Mouse (Mus musculus) liver, embryonic 18 days (tissue): ENCODE results near the gene Ascc3. TPM values are rescaled to one million over a fixed set of nuclear protein-coding genes. Genes with fewer than 3 reads are reported as not detected.

ENCODE experiments used
- polyA plus RNA-seq: library from polyadenylated mRNA; depleted of rRNA; stranded (reverse); fragments of >200 nt; gene quantifications from 2 replicates; pipeline ENCODE4 v1.2.3, GENCODE M21; 2012; rRNA removed

The Ascc3 gene
- polyA plus RNA-seq, result 12.2 and 12.8 TPM in 2 replicates

DNA sequence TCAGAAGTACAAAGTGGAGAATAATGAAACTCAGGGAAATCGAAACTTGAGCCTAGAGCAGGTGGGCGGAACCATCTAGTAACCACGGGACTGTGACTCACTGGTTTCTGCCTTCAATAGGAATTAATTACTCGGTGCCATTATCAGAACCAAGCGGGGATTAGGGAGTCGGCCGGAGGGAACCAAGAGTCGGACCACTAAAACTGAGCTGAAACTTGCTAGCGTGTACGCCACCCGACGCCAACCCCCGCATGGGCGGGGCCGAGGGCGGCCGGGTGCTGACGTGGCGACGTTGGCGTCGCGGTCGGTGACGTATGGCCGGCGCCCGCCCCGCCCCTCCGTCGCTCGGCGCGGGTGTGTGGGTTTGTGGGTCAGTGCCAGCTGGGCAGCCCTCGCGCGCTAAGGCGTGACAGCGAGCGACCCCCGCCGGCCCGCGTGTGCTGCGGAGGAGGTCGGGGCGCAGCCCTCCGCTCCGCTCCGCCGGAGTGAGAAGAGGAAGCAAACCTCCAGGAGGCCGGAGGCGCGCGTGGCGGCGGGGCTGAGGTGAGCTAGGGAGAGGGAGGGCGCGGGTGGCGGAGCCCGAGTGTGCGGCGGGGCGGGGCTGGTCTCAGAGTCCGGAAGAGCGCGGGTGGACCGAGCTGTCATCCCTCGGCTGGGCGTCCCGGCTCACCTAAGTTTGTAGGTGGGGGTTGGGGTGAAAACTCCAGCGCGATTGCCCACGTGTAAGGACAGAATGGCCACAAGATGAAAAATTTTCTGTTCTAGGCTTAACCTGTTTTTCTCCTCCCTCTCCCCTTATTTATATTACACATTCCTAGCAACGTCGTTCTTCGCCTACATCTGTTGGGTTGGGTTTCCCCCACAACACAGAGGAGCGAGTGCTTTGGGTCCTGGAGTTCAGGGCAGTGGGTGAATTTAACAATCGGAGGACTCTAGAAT lies at the start of gene Ascc3:
Gene Ascc3 (plus strand): TSS at position 315 of the 939 bp plus-strand sequence.

DNA sequence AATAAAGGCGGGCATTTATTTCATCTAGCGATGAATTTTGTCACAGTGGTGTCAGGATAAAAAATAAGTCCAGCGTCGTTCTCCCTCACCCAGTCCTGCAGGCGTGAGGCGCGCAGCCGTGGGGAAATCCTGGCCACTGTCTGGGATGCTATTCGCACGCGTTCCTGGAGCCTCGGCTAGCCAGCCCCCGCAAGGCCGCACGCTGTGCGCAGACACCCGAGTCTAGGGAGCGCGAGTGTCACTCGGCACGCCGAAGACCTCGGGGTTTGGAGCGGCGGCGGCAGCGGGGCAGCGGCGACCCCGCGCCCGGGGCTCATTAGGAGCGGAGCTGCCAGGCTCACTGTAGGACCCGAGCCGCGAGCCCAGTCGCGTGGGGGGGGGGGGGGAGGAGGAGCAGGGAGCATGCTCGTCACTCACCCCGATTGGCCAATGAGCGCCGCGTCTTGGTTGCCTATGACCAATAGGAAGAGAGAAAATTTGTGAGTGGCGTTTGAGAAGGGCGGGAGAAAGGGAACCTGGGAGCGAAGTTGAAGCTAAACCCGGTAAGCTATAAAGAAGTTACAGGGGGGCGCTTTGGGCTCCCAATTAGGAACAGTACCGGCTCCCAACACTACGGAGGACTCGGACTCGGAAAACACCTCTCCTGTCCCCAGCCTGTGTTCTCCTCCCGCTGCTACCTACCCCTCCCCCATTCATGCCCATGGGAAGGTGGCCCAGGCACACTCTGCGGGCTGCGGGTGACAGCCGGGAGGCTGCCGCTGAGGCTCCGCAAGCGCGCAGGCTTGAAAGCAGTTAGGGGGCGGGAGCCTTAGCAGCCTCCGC lies 301.9 kb downstream of the Ascc3 start, which contains the start of gene Sim1:
Gene Sim1 (plus strand): TSS at position 585 of the 822 bp plus-strand sequence.

